Mouse (Mus musculus) small intestine, adult 2 months (tissue): ENCODE measurements around the gene Lrrn2.

Experiments
- CTCF ChIP-seq: fragments of 200-500 bp; IDR thresholded peaks from 2 replicates; pipeline ENCODE4 v1.5.1; 2012; ENCODE audit warnings: low read depth, mild to moderate bottlenecking, control low read depth, inconsistent platforms, low read length, moderate library complexity, mixed read lengths; ENCODE audit not compliant: insufficient replicate concordance, insufficient read length; ENCODE audit errors: extremely low read depth
- POLR2A ChIP-seq: fragments of 200-500 bp; IDR thresholded peaks from 2 replicates; pipeline ENCODE4 v1.6.1; 2012; ENCODE audit warnings: low read depth, mild to moderate bottlenecking, control low read depth, inconsistent platforms, low read length, moderate library complexity

DNA sequence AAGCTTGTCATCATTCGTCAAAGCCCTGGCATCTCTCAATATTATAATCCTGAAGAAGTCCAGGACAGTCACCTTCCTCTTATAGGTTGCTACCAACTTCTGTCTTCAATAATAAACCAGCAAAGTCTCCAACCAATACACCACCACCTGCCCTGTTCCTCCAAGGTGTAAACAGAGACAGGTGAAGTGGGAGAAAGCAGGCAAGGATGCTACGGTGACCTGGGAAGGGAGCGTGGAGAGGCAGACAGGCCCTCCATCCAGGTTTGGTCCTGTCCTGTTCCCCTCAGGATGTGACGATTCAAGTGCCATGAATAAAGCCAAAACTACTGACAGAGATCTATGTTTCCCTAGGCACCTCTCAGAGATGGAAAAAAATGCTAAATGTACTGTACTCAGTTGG is 48.1 kb upstream of the Lrrn2 start:
- no peak for TF ChIP-seq CTCF
- no peak for TF ChIP-seq POLR2A
